Mouse (Mus musculus) heart, embryonic 11.5 days (tissue): Measurements from ENCODE around the gene Nell2. TPM values are rescaled to one million over a fixed set of nuclear protein-coding genes. Genes with fewer than 3 reads are reported as not detected.

ENCODE experiments used
- ATAC-seq: fragments of 200-750 bp; cut with Nextera tagmentation; replicated peaks from 2 replicates; pipeline ENCODE4 v1.8.0; 2017; ENCODE audit warnings: moderate library complexity; ENCODE audit not compliant: insufficient number of reproducible peaks, low FRiP score, low TSS enrichment
- H3K27ac ChIP-seq: fragments of 300-500 bp; sonication (generic); 2 replicates; pipeline ENCODE4 v1.5.1; 2014; ENCODE audit warnings: mild to moderate bottlenecking, low read depth, low read length
- H3K27me3 ChIP-seq: fragments of 300-500 bp; sonication (generic); 2 replicates; pipeline ENCODE4 v1.6.1; 2014; ENCODE audit warnings: mild to moderate bottlenecking, low read length, mixed read lengths; ENCODE audit not compliant: control insufficient read depth, insufficient read depth
- H3K36me3 ChIP-seq: fragments of 300-500 bp; sonication (generic); 2 replicates; pipeline ENCODE4 v1.6.1; 2014; ENCODE audit warnings: mild to moderate bottlenecking, low read length, moderate library complexity, mixed read lengths; ENCODE audit not compliant: control insufficient read depth, insufficient read depth
- H3K4me1 ChIP-seq: fragments of 300-500 bp; sonication (generic); 2 replicates; pipeline ENCODE4 v1.6.1; 2014; ENCODE audit warnings: low read length; ENCODE audit not compliant: control insufficient read depth, insufficient read depth
- H3K4me2 ChIP-seq: fragments of 300-500 bp; sonication (generic); 2 replicates; pipeline ENCODE4 v1.6.1; 2014; ENCODE audit warnings: mild to moderate bottlenecking, moderate library complexity
- H3K4me3 ChIP-seq: fragments of 300-500 bp; sonication (generic); 2 replicates; pipeline ENCODE4 v1.5.1; 2014; ENCODE audit warnings: low read depth, low read length
- H3K9ac ChIP-seq: fragments of 300-500 bp; sonication (generic); 2 replicates; pipeline ENCODE4 v1.6.1; 2014; ENCODE audit warnings: mild to moderate bottlenecking, low read depth, low read length, moderate library complexity
- H3K9me3 ChIP-seq: fragments of 300-500 bp; sonication (generic); replicated peaks from 2 replicates; pipeline ENCODE4 v1.6.1; 2016; ENCODE audit warnings: low read length; ENCODE audit not compliant: control insufficient read depth
- WGBS: fragments of 180-500 bp; shearing (Covaris S2); extraction: QIAGEN DNeasy Blood & Tissue Kit; methylation state at CpG from one replicate; pipeline ENCODE4 v1.1.7; 2014; ENCODE audit not compliant: insufficient replicate concordance; 5-methylcytosine and 5-hydroxymethylcytosine counted together
- polyA plus RNA-seq: library from polyadenylated mRNA; unstranded; fragments of >200 nt; fragmentation: Nextera tagmentation; extraction: Ambion mirVana; gene quantifications from 2 replicates; pipeline ENCODE4 v1.2.1, GENCODE M21; 2014

The Nell2 gene
- polyA plus RNA-seq, 1 experiment from 2014 or later = 1.3 TPM

DNA sequence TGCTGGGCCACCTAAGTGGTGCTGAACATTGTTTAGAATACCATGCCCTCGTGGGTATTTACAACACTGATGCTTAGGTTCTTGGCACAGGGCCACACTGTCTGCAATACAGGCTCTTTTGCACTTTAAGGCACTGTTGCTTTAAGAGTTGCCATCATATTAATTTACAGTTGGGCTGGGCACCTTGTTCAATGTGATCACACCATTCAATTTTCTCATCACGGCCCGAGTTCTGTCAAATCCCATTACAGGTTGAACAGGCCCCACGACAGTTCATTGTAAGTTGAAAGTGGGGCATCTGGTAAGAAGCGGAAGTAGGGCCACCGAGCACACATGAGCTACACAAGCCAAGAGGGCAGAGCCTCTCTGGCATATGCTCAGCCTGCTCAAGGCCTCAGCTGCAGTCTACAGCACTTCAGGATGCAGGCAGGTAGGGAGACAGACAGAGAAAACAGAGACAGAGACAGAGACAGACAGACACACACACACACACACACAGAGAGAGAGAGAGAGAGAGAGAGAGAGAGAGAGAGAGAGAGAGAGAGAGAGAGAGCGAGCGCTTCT, 421.0 kb downstream of the Nell2 start:
- no peak overlapping the region for H3K4me3 ChIP-seq
- H3K36me3 ChIP-seq = no peaks in the 10 kb centered on the region
- no peak for ATAC-seq
- no peaks in the 10 kb centered on the region for H3K27me3 ChIP-seq
- WGBS = 85% methylated on average over 8 of the region's 8 CpGs
- no peaks in the 10 kb centered on the region for H3K4me1 ChIP-seq
- H3K9me3 ChIP-seq = no peaks in the 10 kb centered on the region
- no peak overlapping the region for H3K4me2 ChIP-seq
- no peak overlapping the region for H3K9ac ChIP-seq
- no peak overlapping the region for H3K27ac ChIP-seq

DNA sequence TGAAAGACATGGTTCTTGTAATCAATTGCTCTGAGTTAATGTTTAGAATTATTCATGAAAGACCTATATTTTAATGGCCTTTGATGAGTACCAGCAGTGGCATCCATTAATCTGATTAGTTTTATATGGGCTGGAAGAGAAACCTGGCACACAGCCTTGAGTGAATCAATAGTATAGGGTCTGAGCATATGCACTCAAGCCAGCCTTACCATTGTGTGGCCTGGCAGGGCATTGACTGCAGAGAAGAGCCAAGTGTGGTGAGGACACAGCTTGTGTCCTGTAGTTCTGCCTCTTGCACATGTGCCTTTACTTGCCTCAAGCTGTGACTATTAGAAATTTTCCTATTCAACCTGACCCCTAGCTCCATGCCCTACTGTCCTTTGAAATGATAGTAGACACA, 426.8 kb downstream of the Nell2 start:
- Histone ChIP-seq H3K4me2 (no peak overlapping the region), H3K27ac (no peak overlapping the region), H3K9me3 (no peaks in the 10 kb centered on the region), H3K9ac (no peak overlapping the region), H3K4me3 (no peak overlapping the region), H3K4me1 (no peaks in the 10 kb centered on the region), H3K36me3 (no peaks in the 10 kb centered on the region), H3K27me3 (no peaks in the 10 kb centered on the region)
- ATAC-seq = no peak

DNA sequence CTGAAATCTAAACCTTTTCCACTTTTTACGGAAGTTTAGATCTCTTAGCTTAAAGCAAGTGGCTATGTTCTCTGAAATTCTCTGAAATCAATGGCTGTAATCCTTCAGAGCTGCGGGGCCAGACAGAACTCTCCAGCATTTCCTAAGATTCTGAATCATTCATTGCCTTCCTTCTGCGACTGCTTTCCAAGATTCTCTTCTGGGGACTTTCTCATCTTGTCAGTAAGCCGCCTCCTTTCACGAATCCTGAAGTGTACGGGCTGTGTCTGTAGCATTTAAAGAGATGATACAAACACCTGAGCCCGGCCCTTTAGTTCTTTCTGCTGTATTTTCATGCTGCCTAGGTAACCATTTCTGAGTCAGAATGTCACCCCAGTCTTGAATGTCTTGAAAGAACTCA, 428.2 kb downstream of the Nell2 start:
- Histone ChIP-seq H3K4me2 (no peak overlapping the region), H3K9me3 (no peaks in the 10 kb centered on the region)

DNA sequence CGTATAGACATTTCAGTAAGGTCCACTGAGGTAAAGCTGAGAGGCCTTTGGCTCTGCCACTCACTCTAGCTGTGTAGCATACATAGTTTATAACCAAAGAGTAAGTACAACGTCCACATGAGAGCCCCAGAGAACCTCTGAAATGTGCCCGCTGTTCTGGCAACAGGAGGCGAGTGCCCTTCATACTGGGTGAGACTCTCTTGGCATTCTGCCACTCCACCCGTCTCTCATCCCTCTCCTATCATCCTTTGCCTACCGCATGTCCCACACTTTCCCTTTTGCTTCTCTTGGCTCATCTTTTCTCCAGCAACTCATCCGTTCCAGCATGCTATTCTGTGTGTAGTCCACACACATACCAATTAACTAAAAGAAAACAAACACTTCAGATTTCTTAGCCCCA, 442.4 kb downstream of the Nell2 start:
- Histone ChIP-seq H3K27me3 (no peaks in the 10 kb centered on the region), H3K9ac (no peak overlapping the region), H3K4me1 (no peaks in the 10 kb centered on the region), H3K36me3 (no peaks in the 10 kb centered on the region), H3K9me3 (no peaks in the 10 kb centered on the region), H3K4me3 (no peak overlapping the region), H3K4me2 (no peak overlapping the region), H3K27ac (no peak overlapping the region)
- no peak for ATAC-seq
- WGBS = 79% methylated on average over 7 of the region's 7 CpGs

More for the DNA sequence above, 428.2 kb downstream of the Nell2 start:
- Histone ChIP-seq H3K4me3 (no peak overlapping the region), H3K9ac (no peak overlapping the region), H3K36me3 (no peaks in the 10 kb centered on the region), H3K27ac (no peak overlapping the region), H3K27me3 (no peaks in the 10 kb centered on the region), H3K4me1 (no peaks in the 10 kb centered on the region)
- no peak for ATAC-seq
- WGBS = 86% methylated on average over 7 of the region's 7 CpGs

DNA sequence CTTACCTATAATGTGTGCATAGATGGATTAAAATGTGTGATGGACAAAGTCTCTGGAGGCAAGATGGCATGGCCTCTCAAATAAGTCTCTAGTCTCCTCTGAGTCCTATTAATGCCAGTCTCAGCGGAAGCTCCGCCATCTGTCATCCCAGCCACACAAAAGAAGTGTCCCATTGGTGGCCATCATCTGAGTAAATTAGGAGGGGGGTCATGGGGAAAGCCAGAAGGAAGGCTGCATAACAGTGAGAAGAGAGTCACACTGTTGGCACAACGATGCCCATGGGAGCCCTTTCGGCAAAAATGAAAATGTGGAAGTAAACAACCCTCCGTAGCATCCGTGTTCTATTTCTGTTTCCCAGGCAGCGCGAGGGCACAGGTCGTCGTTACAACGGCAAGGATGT, 446.7 kb downstream of the Nell2 start:
- Histone ChIP-seq H3K4me3 (no peak overlapping the region), H3K4me1 (no peaks in the 10 kb centered on the region), H3K27me3 (no peaks in the 10 kb centered on the region), H3K9ac (no peak overlapping the region), H3K27ac (no peak overlapping the region), H3K36me3 (no peaks in the 10 kb centered on the region), H3K4me2 (no peak overlapping the region), H3K9me3 (no peaks in the 10 kb centered on the region)
- 87% methylated on average over 11 of the region's 11 CpGs for WGBS
- ATAC-seq = no peak

DNA sequence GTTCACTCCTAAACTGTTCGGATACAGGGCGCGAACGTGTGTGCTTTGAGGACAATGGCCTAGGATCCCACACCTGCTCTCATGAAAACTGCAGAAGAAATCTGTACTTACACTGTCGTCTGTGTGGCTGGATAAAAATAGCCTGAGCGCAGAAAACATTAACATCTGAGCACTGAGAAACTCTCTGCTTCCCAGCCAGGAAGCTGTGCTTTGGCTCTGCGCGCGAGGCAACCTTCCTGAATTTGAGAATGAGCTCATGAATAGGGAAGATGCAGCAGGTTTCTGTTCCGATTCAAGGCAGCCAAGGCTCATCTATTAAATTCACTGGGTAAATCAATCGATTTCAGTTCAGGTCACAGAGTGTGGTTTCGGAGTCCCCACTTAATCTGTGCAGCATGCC, 453.0 kb downstream of the Nell2 start:
- Histone ChIP-seq H3K4me1 (no peaks in the 10 kb centered on the region), H3K4me2 (no peak overlapping the region), H3K9ac (no peak overlapping the region), H3K36me3 (no peaks in the 10 kb centered on the region), H3K4me3 (no peak overlapping the region), H3K27ac (no peak overlapping the region), H3K27me3 (no peaks in the 10 kb centered on the region), H3K9me3 (no peaks in the 10 kb centered on the region)
- WGBS = 84% methylated on average over 12 of the region's 12 CpGs
- no peak for ATAC-seq

DNA sequence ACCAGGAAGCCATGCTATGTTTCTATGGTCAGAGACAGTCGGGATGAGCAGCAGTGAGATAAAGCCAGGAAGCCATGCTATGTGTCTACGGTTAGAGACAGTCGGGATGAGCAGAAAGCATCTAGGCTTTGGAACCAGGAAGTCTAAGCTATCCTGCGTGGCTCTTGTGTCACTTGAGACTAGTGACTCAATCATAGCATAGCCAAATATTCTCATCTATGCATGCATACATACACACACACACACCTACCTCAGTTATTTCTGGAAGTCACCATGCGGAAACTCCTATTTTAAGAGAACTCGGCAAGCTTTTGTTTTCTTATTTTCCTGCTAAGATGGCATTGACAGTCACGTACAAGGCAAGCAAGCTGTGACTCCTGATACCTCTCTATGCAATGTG, 457.5 kb downstream of the Nell2 start:
- no peak for ATAC-seq
- no peak overlapping the region for H3K27ac ChIP-seq
- no peak overlapping the region for H3K4me2 ChIP-seq
- H3K9ac ChIP-seq = no peak overlapping the region
- no peaks in the 10 kb centered on the region for H3K4me1 ChIP-seq
- 72% methylated on average over 7 of the region's 7 CpGs for WGBS
- H3K27me3 ChIP-seq = no peaks in the 10 kb centered on the region
- H3K36me3 ChIP-seq = no peaks in the 10 kb centered on the region
- no peaks in the 10 kb centered on the region for H3K9me3 ChIP-seq
- H3K4me3 ChIP-seq = no peak overlapping the region

DNA sequence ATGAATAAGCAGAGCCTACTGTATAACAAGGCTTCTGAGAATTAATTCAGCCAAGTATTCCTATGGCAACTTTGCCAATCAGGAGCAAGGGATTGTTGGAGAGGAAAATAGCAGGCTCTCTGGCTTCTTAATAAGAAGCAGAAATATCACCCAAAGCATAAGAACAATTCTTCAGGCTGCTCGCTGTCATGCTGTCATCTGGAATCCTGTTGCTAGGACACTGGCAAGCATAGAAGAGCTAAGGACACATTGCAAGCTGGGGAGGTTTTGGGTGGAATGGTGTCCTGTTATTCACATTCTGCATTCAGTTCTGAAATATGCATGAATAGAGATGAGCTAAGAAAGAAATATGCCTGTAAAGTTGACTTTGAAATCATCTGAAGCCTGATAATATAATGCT, 459.6 kb downstream of the Nell2 start:
- WGBS = 67% methylated on average over 1 of the region's 1 CpGs
- no peak for ATAC-seq

DNA sequence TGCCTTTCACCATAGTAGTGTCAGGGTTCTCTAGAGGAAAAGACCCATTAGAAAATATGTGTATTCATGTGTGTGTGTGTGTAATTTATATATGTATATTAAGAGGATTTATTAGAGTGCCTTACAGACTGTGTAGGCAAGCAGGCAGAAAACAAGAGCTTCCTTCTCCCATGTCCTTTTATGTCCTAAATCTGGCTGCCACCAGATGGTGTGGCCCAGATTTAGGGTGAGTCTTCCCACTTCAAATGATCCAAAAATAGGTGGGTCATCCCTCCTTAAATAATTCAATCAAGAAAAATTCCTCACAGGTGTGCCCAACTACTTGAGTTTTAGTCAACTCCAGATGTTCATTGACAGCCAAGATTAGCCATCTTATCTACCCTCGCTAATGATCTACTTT, 460.3 kb downstream of the Nell2 start:
- 77% methylated on average over 1 of the region's 1 CpGs for WGBS
- no peak overlapping the region for H3K4me3 ChIP-seq
- ATAC-seq = no peak

More for the DNA sequence above, 459.6 kb downstream of the Nell2 start:
- H3K27ac ChIP-seq = no peak overlapping the region
- no peaks in the 10 kb centered on the region for H3K27me3 ChIP-seq
- H3K9me3 ChIP-seq = no peaks in the 10 kb centered on the region
- no peaks in the 10 kb centered on the region for H3K4me1 ChIP-seq
- H3K4me2 ChIP-seq = no peak overlapping the region
- no peak overlapping the region for H3K4me3 ChIP-seq
- H3K9ac ChIP-seq = no peak overlapping the region
- H3K36me3 ChIP-seq = no peaks in the 10 kb centered on the region

More for the DNA sequence above, 460.3 kb downstream of the Nell2 start:
- Histone ChIP-seq H3K9me3 (no peaks in the 10 kb centered on the region), H3K36me3 (no peaks in the 10 kb centered on the region), H3K4me1 (no peaks in the 10 kb centered on the region), H3K4me2 (no peak overlapping the region), H3K9ac (no peak overlapping the region), H3K27ac (no peak overlapping the region), H3K27me3 (no peaks in the 10 kb centered on the region)
